Mouse (Mus musculus) thymus, postnatal 25 days (tissue): Measurements from ENCODE around the gene Axin1.
A peak's percentile ranks its signal among the peaks of the same experiment; 100 is the strongest.
"Not testable (repeated sequence)": the region's sequence is repeated elsewhere in the genome, so short reads cannot be mapped to it uniquely, and the experiment has no call there.

Source experiments
- DNase-seq: peaks from one replicate; pipeline ENCODE4 v3.0.0; 2022

Axin1 gene

DNA sequence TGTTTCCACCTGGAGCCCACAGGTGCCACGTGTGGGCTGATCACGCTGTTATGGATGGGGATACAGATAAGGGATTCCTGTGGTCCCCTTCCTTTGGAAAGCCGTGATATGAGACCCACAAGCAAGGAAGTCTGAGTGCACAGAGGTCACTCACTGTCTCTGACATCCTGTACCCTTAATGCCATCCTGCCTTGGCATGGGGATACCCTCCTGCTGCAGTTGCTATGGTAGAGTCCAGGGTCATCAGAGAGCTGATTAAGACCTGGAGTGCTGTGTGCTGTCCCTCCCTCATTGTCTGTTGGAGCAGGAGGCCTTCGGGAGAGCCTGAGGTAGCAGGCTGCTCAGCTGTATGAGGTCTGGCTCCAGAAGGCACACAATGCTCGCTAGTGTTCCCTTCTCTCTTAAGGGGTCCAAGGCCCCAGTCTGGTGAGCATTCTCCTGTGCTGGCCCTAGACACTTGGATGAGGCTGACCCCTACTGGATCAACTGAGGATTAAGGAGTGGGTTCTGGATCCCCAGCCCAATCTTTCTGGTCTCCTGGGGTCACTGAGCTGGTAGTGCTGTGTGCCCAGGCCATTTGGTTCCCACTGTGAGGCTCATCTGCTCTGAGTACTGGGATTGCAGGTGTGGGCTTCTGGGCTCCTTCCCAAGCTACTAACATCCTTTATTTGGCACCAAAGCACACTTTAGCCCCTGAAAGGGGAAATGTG lies 15.9 kb upstream of the Axin1 start:
- DNase-seq = no peak

GRCm38 (mm10) chr17:26123267-26123684 lies 15.2 kb upstream of the Axin1 start, which contains the start of gene Mrpl28:
Mrpl28 (plus strand) TSS chr17:26123500.
- peak; percentile 85 for DNase-seq

GRCm38 (mm10) chr17:26124560-26124959 lies 13.9 kb upstream of the Axin1 start:
- DNase-seq = no peak

GRCm38 (mm10) chr17:26125226-26125625 lies 13.3 kb upstream of the Axin1 start:
- no peak for DNase-seq

- no peak for DNase-seq
Measured at GRCm38 (mm10) chr17:26131062-26131732, 7.3 kb upstream of the Axin1 start.

- no peak for DNase-seq
Measured at GRCm38 (mm10) chr17:26131856-26132853, 6.3 kb upstream of the Axin1 start.

DNA sequence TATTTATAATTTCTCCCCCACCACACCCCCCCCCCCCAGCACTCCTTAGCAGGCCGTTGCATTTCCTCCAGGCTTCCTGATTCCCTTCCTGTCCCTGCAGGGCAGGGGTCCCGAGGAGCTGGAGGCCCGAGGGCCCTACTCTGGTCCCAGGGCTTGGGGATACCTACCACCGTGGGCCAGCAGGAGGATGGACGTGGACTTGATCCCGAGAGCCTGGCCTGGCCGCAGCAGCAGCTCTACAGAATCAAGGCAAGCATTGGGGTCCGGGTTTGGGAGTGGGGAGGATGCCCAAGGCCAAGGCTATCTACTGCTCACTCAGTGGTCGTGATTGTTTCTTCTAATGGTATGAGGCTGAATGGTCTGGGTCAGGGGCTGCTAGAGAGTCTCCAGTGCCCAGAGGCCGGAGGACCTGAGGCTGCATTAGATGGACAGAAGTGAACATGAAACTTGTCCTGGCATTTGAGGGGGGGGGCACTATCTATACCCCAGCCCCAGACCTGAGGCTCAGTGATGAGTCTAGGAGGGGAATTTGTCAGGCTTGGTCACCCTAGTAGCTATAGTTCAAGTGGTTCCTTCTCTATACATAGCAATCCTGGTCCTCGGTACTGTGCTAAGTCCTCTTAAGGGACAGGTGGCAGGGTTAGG lies 1.3 kb upstream of the Axin1 start:
- DNase-seq = no peak

DNA sequence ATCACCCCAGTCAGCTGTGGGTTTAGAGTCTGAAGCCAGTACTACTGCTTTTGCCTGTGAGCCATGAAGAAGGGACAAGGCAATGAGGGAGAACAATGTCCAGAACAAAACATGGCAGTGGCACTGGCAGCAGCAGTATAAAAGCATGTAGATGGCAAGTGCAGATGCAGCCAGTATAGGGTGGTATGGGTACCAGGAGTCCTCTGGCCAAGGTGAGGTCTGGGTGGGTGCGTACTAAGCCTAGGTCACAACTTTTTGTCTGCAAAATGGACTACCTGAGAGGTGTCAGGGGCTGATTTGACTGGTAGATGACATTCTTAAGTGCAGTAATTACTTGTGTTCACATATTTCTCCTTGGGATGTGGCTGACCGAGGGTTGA lies 747 bp upstream of the Axin1 start:
- DNase-seq = no peak

GRCm38 (mm10) chr17:26138901-26139381 lies 453 bp downstream of the Axin1 start:
- DNase-seq = peak; percentile 68

GRCm38 (mm10) chr17:26142796-26143195 lies 4.3 kb downstream of the Axin1 start:
- DNase-seq = no peak

- DNase-seq = no peak
Measured at GRCm38 (mm10) chr17:26143386-26143785, 4.9 kb downstream of the Axin1 start.

DNA sequence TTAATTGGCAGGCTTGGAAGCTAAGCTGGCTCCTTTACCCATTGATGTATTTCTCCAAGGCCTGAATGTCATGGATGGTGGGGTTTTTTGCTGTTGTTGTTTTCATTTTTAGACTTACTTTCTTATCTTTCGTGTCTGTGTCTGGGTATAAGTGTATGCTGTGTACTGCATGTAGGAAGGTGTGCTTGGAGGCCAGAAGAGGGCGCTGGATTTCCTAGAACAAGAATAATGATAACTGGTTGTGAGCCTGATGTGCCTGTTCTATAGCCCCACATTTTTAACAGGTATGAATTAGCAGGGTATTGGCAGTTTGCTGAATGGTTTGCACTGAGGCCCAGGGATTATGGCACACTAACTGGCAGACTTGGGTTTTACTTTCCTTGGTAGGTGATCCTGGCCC lies 10.6 kb downstream of the Axin1 start:
- no peak for DNase-seq

GRCm38 (mm10) chr17:26151886-26152630 lies 13.6 kb downstream of the Axin1 start:
- no peak for DNase-seq

DNA sequence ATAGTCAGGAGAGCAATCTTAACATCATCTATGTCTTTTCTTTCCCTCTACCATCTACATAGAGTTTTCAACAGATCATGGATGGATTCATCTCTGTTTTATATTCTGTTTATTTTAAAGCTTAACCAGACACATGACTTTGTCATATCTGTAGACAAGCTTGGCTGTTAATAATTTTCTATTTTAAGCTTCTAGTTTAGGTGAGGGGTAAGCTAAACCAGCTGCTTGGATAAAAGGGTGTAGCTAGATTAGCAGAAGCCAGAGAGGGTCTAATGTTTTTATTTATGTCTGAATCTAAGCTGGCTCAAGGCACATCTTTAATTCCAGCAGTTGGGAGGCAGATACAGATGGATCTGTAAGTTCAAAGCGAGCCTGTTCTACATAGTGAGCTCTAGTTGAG lies 24.2 kb downstream of the Axin1 start:
- no peak for DNase-seq

GRCm38 (mm10) chr17:26168039-26168438 lies 29.6 kb downstream of the Axin1 start:
- peak; percentile 40 for DNase-seq

DNA sequence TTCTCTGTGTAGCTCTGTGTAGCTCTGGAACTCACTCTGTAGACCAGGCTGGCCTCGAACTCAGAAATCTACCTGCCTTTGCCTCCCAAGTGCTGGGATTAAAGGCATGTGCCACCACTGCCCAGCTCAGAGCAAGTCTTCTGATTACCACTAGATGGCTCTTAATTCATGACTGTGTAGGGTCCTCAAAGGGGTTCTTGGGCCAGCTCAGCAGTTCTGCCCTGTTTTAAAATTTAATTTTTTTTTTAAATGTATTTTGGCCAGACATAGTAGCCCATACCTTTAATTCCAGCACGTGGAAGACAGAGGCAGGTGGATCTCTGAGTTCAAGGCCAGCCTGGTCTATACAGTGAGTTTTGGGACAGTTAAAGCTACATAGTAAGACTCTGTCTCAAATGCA lies 36.8 kb downstream of the Axin1 start:
- not testable (repeated sequence) for DNase-seq

- DNase-seq = no peak
Measured at GRCm38 (mm10) chr17:26178611-26179010, 40.1 kb downstream of the Axin1 start.

DNA sequence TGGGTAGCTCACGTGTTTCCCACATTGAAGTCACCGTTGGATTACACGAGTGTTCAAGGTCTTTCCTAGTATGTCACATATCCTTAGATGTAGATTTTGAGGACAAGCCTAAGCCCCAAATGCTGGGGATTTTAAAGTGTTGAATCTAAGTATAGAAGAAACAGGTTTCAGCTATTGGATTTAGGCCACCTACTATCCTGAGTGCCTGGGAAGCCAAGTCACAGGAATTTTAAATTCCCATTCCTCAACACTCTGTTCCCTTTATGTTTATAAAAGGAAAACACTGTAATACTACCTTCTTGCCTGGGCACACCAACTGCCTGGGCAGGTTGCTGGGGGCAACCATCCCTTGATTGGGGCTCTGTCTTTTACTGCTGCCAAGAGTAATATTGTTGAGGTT lies 42.7 kb downstream of the Axin1 start:
- no peak for DNase-seq

DNA sequence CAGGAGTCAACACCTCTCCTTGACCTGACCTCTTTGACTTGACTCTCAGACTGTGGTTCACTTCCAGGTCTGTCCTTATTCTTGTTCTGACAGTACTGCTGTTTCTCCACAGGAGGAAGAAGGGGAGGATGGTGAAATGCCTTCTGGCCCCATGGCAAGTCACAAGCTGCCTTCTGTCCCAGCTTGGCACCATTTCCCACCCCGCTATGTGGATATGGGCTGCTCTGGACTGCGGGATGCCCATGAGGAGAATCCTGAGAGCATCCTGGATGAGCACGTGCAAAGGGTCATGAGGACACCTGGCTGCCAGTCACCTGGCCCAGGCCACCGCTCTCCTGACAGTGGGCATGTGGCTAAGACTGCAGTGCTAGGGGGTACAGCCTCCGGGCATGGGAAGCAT lies 49.1 kb downstream of the Axin1 start:
- no peak for DNase-seq

GRCm38 (mm10) chr17:26188091-26188805 lies 49.8 kb downstream of the Axin1 start:
- no peak for DNase-seq

GRCm38 (mm10) chr17:26191486-26191885 lies 53.0 kb downstream of the Axin1 start:
- not testable (repeated sequence) for DNase-seq
